Mouse (Mus musculus): ENCODE results near the gene Pgf. TPM values are rescaled to one million over a fixed set of nuclear protein-coding genes. Genes with fewer than 3 reads are reported as not detected.
"Not testable (repeated sequence)": the region's sequence is repeated elsewhere in the genome, so short reads cannot be mapped to it uniquely, and the experiment has no call there.

Pgf gene
- total RNA-seq, 1 experiment from 2014 or later = 0.84 TPM

- no peak for ATAC-seq (replicated peaks in 1 of 2; ENCODE audit: insufficient read depth in 1 of 2, low FRiP score in 2 of 2, low TSS enrichment in 1 of 2, low read depth in 1 of 2, poor library complexity in 2 of 2, severe bottlenecking in 2 of 2)
Measured at GRCm38 (mm10) chr12:85170284-85170947, 7.2 kb downstream of the Pgf start.

GRCm38 (mm10) chr12:85169877-85170276 is 7.7 kb downstream of the Pgf start:
- no peak for ATAC-seq (replicated peaks in 1 of 2; ENCODE audit: insufficient read depth in 1 of 2, low FRiP score in 2 of 2, low TSS enrichment in 1 of 2, low read depth in 1 of 2, poor library complexity in 2 of 2, severe bottlenecking in 2 of 2)

- peak; percentile 73 to 85; a peak in 3 of 4 replicates for ATAC-seq (replicated peaks in 1 of 2; ENCODE audit: insufficient read depth in 1 of 2, low FRiP score in 2 of 2, low TSS enrichment in 1 of 2, low read depth in 1 of 2, poor library complexity in 2 of 2, severe bottlenecking in 2 of 2)
Measured at GRCm38 (mm10) chr12:85169117-85169858, 8.3 kb downstream of the Pgf start.

GRCm38 (mm10) chr12:85166631-85167030 is 11.0 kb downstream of the Pgf start:
- no peak for ATAC-seq (replicated peaks in 1 of 2; ENCODE audit: insufficient read depth in 1 of 2, low FRiP score in 2 of 2, low TSS enrichment in 1 of 2, low read depth in 1 of 2, poor library complexity in 2 of 2, severe bottlenecking in 2 of 2)

- no peak for ATAC-seq (replicated peaks in 1 of 2; ENCODE audit: insufficient read depth in 1 of 2, low FRiP score in 2 of 2, low TSS enrichment in 1 of 2, low read depth in 1 of 2, poor library complexity in 2 of 2, severe bottlenecking in 2 of 2)
Measured at GRCm38 (mm10) chr12:85164996-85165395, 12.6 kb downstream of the Pgf start.

GRCm38 (mm10) chr12:85159592-85159991 is 18.0 kb downstream of the Pgf start:
- ATAC-seq (replicated peaks in 1 of 2; ENCODE audit: insufficient read depth in 1 of 2, low FRiP score in 2 of 2, low TSS enrichment in 1 of 2, low read depth in 1 of 2, poor library complexity in 2 of 2, severe bottlenecking in 2 of 2) = no peak

GRCm38 (mm10) chr12:85158801-85159200 is 18.8 kb downstream of the Pgf start:
- no peak for ATAC-seq (replicated peaks in 1 of 2; ENCODE audit: insufficient read depth in 1 of 2, low FRiP score in 2 of 2, low TSS enrichment in 1 of 2, low read depth in 1 of 2, poor library complexity in 2 of 2, severe bottlenecking in 2 of 2)

GRCm38 (mm10) chr12:85157797-85158460 is 19.7 kb downstream of the Pgf start:
- ATAC-seq (replicated peaks in 1 of 2; ENCODE audit: insufficient read depth in 1 of 2, low FRiP score in 2 of 2, low TSS enrichment in 1 of 2, low read depth in 1 of 2, poor library complexity in 2 of 2, severe bottlenecking in 2 of 2) = no peak

GRCm38 (mm10) chr12:85156324-85156723 is 21.3 kb downstream of the Pgf start:
- no peak for ATAC-seq (replicated peaks in 1 of 2; ENCODE audit: insufficient read depth in 1 of 2, low FRiP score in 2 of 2, low TSS enrichment in 1 of 2, low read depth in 1 of 2, poor library complexity in 2 of 2, severe bottlenecking in 2 of 2)

- no peak; a peak in 1 of 4 replicates for ATAC-seq (replicated peaks in 1 of 2; ENCODE audit: insufficient read depth in 1 of 2, low FRiP score in 2 of 2, low TSS enrichment in 1 of 2, low read depth in 1 of 2, poor library complexity in 2 of 2, severe bottlenecking in 2 of 2)
Measured at GRCm38 (mm10) chr12:85153011-85153410, 24.6 kb downstream of the Pgf start.

GRCm38 (mm10) chr12:85151002-85151774 is 26.4 kb downstream of the Pgf start, which contains the start of gene Rps6kl1:
Gene Rps6kl1 (minus strand): TSS chr12:85151264.
- ATAC-seq (replicated peaks in 1 of 2; ENCODE audit: insufficient read depth in 1 of 2, low FRiP score in 2 of 2, low TSS enrichment in 1 of 2, low read depth in 1 of 2, poor library complexity in 2 of 2, severe bottlenecking in 2 of 2) = peak; percentile 58 to 65

- ATAC-seq (replicated peaks in 1 of 2; ENCODE audit: insufficient read depth in 1 of 2, low FRiP score in 2 of 2, low TSS enrichment in 1 of 2, low read depth in 1 of 2, poor library complexity in 2 of 2, severe bottlenecking in 2 of 2) = no peak; a peak in 1 of 4 replicates
Measured at GRCm38 (mm10) chr12:85150321-85151001, 27.1 kb downstream of the Pgf start.

GRCm38 (mm10) chr12:85146881-85147280 is 30.7 kb downstream of the Pgf start:
- ATAC-seq (replicated peaks in 1 of 2; ENCODE audit: insufficient read depth in 1 of 2, low FRiP score in 2 of 2, low TSS enrichment in 1 of 2, low read depth in 1 of 2, poor library complexity in 2 of 2, severe bottlenecking in 2 of 2) = no peak

GRCm38 (mm10) chr12:85146355-85146754 is 31.2 kb downstream of the Pgf start:
- ATAC-seq (replicated peaks in 1 of 2; ENCODE audit: insufficient read depth in 1 of 2, low FRiP score in 2 of 2, low TSS enrichment in 1 of 2, low read depth in 1 of 2, poor library complexity in 2 of 2, severe bottlenecking in 2 of 2) = peak in 1 of 2 experiments; percentile 46; a peak in 2 of 4 replicates

GRCm38 (mm10) chr12:85145630-85146029 is 32.0 kb downstream of the Pgf start:
- ATAC-seq (replicated peaks in 1 of 2; ENCODE audit: insufficient read depth in 1 of 2, low FRiP score in 2 of 2, low TSS enrichment in 1 of 2, low read depth in 1 of 2, poor library complexity in 2 of 2, severe bottlenecking in 2 of 2) = no peak

GRCm38 (mm10) chr12:85144821-85145220 is 32.8 kb downstream of the Pgf start:
- no peak for ATAC-seq (replicated peaks in 1 of 2; ENCODE audit: insufficient read depth in 1 of 2, low FRiP score in 2 of 2, low TSS enrichment in 1 of 2, low read depth in 1 of 2, poor library complexity in 2 of 2, severe bottlenecking in 2 of 2)

GRCm38 (mm10) chr12:85144276-85144675 is 33.3 kb downstream of the Pgf start:
- not testable (repeated sequence) for ATAC-seq (replicated peaks in 1 of 2; ENCODE audit: insufficient read depth in 1 of 2, low FRiP score in 2 of 2, low TSS enrichment in 1 of 2, low read depth in 1 of 2, poor library complexity in 2 of 2, severe bottlenecking in 2 of 2)

Measured in hematopoietic stem cell, adult 5-6 weeks (primary cell).